Mouse (Mus musculus): ENCODE data around the gene Npas2.

The Npas2 gene

DNA sequence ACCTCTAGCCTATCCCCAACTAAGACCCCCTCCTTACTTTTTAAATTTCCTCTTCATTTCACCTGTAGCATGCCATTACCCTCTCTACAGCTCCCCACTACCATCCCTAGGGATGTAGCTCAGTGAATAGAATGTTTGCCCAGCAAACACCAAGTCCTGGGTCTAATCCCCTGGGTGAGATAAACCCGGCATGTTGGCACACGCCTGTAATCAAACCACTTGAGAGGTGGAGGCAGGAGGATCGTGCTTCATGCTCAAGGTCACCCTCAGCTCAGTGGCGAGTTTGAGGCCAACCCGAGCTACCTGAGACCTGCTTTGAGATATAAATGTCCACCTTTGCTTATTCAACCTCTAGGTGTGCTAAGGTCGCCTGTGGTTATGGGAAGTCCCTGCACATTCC is 19.5 kb downstream of the Npas2 start:
- DNase-seq (ENCODE audit: extremely low read depth, insufficient read length, low spot score): no peak

DNA sequence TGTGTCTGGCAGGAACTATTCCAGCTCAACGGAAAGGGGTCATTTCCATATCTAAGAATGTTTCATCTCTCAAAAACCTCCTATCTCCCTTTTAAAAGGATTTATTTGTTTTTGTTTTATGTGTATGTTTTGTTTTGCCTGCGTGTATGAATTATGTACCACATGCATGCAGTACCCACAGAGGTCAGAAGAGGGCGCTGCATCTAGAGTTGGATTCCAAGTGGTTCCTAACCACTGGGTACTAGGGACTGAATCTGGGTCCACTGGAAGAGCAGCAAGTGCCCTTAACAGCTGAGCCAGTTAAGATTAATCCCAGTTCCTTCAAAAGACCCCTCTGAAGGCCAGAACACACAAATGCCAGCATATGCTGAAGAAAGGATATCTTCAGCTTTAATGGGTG is 24.1 kb downstream of the Npas2 start:
- no peak for DNase-seq (ENCODE audit: extremely low read depth, insufficient read length, low spot score)

DNA sequence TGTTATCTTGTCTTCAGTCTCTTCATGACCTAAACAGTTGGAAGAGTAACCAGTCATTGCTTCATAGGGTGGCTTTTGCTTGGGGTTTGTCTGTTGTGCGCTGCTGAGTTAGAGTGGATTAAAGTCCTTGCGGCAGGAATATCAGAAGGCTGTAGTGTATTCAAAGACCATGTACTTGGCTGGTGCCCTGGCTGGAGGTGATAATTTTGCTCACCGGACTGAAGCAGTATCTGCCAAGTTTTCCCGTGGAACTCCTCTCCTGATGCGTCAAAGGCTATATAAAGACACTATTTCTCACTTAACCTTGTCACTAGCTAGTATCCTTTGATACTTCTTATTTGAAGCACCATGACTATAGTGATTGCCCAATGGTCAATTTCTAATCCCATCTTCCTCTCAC is 34.9 kb downstream of the Npas2 start:
- no peak for DNase-seq (ENCODE audit: extremely low read depth, insufficient read length, low spot score)

DNA sequence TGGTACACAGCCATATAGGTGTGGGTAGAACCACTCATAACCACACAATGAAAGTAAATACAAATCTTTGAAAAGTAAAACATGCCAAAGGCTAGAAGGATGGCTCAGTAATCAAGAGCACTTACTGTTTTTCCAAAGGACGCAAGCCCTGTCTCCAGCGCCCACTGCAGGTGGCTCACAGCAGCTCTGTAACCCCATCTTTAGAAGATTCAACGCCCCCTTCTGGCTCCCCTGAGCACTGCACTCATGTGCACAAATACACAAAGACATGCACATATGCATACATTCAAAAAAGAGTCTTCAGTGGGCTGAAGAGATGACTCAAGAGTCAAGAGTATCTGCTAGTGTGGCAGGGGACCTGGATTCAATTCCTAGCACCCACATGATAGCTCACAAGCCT is 36.5 kb downstream of the Npas2 start:
- no peak for DNase-seq (ENCODE audit: extremely low read depth, insufficient read length, low spot score)

DNA sequence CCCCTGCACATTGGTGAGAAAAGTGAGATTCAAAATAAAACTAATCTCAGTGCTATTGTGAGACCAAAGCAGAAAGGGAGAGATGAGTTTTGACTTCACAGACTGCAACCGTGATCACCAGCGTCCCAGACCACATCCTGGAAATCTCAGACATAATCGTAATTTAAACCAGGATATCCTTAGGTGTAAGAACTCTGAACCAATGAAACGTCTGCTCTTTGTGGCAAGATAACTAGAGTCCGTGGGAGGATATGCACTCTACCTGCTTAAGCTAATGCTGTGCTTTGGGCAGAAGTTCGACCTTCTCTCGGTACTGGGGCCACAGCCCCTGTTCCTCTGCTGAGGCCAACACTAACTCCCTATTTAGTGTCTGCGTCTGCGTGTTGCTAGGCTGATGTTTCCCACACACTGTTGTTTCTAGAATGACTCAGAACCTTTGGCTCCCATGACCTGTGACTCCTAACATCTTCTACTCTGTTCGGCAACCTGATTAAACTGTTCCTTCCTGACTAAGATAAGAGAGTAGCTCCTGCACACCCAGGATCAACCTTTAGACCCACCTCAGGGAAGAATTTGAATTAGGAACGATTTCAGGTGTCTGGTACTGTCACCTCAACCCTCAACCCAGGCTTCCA is 41.4 kb downstream of the Npas2 start:
- no peak for DNase-seq (ENCODE audit: extremely low read depth, insufficient read length, low spot score)

DNA sequence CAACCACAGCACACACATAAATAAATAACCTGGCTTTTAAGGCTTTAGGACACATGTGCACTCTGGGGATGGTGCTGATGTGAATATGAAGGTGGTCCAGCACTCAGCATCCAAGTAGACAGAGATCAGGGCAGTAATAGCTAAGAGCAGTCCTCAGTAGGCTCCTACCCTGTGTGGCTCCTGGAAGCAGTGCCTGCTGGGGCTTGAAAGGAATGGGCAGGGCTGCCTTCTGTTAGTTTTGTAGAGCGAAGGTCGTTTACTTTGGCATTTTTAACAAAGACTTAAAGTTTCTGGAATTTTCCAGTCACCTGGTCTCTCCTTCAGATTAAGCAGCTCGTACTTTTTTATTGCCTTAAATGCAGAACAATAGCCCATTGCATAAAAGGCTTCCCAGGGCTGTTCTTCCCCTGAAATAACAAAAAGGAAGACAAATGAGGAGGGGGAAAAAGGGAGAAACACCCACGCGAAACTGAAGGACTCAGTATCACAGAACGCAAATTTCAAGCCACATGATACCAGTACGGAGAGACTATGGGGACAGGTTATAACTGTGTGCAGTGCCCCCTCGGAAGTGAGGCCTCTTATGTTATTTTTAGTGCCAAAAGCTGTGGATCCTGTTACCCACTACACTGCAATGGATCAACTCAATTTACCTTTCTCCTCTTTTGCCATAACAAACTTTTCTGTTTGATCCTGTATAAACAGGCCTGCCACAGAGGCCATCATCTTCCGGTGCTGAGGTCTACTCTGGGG is 44.1 kb downstream of the Npas2 start:
- DNase-seq (ENCODE audit: extremely low read depth, insufficient read length, low spot score): no peak

DNA sequence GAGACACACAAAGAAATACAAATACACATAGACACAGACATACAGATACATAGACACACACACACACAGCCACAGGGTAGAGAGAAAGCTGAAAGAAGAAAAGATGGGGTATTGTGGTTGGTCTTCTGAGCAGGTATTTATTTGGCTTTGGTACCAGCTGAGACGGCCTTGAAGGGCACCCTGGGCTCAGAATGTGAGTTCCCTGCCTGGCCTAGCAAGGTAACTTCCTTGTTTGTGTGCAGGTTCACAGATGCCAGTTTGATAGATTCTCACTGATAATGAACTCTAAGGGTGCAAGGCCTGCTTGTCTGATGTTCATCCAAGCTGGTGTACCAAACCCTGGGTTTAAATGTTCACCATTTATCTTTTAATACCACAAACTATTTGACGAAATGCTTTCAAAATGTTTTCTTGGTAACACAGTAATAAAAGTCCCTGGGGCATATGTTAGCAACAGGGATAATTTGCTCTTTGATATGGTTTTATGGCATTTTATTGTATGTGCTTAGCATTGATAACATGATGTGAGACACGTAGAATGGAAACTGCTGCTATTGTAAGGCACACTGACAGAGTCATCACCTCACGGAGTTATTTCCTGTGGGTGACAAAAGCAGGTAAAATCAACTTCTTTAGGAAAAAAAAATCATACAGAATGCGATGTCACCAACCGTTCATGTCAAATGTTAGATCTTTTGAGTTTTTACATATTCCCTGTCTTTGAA is 47.5 kb downstream of the Npas2 start:
- no peak for DNase-seq (ENCODE audit: extremely low read depth, insufficient read length, low spot score)

DNA sequence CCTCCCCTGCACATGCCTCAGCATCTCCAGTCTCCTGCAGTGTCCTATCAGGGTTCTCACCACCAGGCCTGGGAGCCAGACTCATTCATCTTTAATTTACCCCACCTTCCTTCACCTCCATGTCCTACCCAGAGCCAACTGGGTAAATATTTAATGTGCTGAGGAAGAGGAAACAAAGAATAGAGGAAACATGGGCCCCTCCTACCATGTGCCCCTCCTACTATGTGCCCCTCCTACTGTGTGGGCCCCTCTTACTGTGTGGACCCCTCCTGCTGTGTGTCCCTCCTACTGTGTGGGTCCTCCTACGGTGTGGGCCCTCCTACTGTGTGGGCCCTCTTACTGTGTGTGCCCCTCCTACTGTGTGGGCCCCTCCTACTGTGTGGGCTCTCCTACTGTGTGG is 51.2 kb downstream of the Npas2 start:
- no peak for DNase-seq (ENCODE audit: extremely low read depth, insufficient read length, low spot score)

DNA sequence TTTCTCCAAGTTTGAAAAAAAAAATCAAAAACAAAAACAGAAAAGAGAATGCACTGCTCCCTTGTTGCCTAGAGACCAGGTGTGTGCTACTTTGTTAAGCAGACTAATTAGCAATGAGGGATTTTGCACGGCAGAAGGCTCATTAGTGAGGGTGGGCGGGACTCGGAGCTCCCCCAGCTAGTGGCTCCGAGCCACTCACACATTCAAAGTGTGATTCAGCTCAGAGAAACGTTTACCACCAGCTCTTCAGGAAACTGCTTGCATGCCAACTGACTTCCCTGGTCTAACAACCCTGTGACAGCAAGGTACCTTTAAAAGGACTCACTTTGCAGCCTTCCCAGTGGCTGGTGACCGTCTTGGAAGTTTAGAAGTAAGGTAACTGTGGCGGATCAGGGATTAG is 58.1 kb downstream of the Npas2 start:
- no peak for DNase-seq (ENCODE audit: extremely low read depth, insufficient read length, low spot score)

DNA sequence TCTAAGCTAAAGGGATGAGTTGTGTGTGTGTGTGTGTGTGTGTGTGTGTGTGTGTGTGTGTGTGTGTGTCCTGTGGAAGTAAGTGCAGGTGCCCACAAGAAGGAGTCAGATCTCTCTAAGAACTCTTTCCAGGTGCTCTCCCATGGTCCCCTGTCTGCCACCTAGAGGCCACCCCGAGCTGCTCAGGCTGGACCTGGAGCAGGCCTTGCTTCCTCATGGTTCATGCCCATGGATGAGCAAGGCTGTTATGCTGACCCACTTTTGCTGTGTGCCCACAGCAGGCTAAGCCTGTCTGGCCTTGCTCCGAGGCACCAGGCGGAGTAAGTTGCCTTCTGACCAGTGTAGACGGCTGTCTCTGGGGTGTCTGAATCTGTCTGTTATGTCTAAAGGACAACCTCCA is 60.2 kb downstream of the Npas2 start:
- peak; percentile 11 for DNase-seq (ENCODE audit: extremely low read depth, insufficient read length, low spot score)

DNA sequence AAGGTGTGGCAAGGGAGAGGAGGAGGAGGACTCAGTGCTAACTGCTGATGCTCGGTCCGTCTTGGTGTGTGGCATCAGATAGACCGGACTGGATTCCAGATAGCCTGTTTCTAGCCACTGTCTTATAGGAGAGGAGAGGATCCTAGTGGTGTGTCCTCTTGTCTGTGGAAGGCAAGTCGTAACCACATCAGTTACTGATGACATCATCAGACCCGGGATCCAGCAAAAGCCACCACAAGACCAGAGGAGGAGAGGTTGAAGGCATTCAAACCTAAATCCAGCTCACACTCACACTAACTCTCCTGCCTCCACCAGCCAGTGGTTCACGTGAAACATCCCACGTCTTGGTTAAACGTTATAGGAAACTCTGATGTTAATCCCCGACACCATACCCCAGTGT is 62.5 kb downstream of the Npas2 start:
- peak; percentile 64 for DNase-seq (ENCODE audit: extremely low read depth, insufficient read length, low spot score)

DNA sequence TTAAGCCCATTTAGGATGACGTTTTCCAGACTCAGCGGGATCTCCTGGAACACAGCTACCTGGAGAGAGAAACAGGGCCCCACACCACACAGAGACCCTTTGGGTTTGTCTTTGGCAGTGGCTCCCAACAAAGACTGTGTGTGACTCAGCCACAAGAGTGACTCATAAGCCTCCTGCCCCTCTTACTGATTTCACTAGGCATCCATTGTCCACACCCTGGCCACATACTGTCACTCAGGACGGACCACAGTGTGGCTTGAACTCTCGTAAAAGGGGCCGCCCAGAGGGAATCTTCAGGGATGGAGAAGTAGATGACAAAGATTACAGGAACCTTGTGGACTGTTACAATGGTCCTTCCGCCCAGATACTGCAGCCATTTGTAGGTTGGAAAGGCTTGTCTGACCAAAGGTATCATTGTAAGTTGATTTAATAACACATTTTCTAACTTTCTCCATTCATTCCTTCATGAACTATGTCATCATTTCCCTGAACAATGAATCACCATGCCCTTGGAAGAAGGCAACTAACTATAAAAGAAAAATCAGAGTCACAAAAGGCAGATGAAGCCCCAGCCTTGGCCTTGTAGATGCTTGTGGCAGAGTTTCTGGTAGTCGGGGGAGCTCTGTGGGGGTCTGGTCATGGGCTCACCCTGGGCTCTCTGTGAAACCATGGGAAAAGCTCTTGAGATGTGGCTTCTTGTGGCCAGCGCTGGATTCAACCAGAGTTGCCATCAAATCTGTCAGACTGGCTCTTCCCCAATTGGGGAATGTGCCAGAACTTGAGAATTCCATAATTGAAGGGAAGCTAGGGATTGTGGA is 63.2 kb downstream of the Npas2 start:
- peak; percentile 79 for DNase-seq (ENCODE audit: extremely low read depth, insufficient read length, low spot score)

DNA sequence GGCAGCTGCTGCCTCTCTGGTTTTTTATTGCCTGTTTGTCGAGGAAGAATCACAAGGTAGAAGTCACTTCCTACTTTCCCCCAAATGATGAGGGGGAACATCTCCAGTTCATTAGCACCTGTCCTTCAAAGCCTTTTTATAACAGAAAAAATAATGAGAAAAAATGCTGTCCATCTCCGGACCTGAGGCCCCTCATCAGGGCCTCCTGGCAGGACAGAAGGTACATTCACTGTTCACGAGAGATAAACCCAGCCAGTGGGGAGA is 63.7 kb downstream of the Npas2 start:
- DNase-seq (ENCODE audit: extremely low read depth, insufficient read length, low spot score): no peak

DNA sequence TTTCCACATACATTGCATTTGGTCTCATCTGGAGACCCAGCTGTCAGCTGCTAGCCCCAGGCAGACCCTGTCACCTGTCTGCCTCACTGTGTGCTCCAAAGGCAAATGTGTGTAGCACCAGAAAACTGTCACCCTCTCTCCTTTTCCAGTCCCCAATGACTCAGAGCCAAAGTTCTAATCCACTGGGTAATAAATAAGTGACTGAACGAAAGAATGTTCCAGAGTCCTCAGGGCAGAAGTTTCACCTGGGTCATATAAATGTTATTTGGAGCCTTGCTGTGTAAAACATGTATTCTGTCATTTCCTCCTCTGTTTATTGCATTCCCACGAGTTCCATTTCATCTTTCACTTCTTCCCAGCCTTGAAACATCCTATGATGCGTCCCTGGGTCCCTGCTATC is 66.1 kb downstream of the Npas2 start:
- no peak for DNase-seq (ENCODE audit: extremely low read depth, insufficient read length, low spot score)

DNA sequence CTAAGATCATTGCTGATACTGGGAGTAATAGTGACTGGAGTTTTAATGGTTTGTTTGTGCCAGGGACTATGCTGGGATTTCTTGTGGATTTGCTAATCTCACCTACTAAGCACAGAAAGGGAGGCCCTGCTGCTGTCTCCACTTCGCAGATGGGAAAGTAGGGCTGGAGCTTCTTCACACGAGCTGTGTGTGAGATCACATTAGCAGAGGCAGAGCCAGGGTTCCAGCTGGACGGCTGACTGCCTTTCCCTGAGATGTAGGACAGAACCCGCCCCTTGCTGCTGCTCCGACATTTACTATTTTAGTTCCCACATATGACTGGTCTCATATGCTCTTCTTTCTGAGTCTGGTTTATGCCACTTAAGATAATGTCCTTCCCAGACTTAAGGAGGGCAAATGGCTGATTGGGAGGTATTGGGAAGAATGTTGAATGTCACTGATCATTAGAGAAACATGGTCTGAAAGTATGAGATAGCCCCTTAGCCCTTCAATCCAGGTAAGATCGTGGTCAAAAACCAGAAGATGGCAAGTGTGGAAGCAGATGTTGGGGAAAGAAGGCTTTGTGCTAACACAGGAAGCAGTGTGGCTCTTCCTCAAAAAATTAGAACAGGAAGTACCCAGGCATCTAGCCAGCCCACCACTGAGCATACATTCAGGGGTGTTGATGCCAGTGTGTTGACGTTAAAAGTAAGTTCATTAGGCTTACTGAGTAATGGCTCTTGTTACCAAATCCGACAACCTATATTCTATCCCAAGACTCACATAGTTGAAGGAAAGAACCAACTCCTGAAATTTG is 66.8 kb downstream of the Npas2 start:
- DNase-seq (ENCODE audit: extremely low read depth, insufficient read length, low spot score): no peak

DNA sequence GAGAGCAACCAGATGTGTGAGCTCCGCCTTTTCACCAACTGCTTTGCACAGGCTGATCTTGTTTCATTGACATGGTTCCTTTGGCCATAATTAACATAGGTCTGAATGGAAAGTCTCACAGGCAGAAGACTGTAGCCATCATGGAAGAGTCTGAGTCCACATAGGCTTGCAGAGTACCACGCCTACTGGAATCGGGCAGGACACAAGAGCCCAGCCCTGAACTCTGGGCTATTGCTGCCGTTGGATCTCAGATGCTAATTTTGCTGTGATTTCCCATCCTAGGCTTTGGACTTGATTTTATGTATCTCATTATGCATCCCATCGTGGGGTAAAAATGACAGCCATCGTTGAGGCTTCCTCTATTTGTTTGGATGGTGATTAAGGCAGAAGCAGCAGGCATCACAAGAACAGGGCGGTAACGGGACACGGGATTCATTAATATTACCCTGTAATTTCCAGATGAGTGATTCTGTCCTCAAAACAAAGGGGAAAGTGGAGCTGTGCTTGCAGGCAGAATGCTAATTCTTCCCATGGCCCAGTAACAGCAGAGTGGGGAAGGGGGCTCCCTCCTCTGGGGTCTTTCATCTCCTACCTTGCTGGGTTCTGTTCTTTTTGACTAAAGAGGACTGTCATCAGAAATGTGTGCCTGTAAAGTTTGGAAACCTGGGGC is 73.4 kb downstream of the Npas2 start:
- no peak for DNase-seq (ENCODE audit: extremely low read depth, insufficient read length, low spot score)

DNA sequence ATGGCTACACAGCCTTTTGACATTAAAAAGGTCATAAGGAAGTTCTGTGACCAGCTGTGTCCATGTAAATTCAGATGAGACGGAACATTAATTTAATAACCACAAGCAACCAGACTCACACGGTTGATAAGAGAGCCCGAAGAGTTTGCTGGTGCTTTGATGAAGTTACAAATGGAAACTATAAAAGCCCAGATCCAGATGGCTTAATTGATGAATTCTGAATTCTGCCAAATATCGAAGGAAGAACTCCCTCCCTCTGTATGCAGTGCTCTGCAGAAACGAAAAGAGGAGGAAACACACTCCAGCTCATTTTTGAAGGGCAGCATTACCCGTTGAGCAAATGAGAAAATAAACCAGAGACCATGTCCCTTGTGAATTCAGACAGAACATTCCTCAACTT is 79.4 kb downstream of the Npas2 start:
- no peak for DNase-seq (ENCODE audit: extremely low read depth, insufficient read length, low spot score)

DNA sequence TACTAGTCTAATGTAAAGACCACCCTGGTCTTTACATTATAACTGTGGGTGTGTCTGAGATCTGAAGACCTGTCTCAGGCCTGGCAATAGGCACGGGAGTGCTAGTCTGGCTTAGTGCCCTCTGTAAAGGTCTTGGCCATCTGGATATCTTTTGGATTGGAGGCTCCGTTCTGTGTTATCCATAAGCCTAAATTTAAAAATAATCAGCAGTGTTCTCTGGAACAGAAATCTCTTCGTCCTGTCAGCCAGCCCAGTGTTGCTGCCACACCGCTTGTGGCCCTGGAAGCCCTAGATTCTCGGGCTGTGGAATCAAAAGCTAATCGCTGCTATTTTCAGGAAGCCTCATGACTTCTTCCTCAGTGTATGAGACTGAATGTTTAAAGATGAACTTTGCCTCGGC is 86.9 kb downstream of the Npas2 start:
- DNase-seq (ENCODE audit: extremely low read depth, insufficient read length, low spot score): no peak

DNA sequence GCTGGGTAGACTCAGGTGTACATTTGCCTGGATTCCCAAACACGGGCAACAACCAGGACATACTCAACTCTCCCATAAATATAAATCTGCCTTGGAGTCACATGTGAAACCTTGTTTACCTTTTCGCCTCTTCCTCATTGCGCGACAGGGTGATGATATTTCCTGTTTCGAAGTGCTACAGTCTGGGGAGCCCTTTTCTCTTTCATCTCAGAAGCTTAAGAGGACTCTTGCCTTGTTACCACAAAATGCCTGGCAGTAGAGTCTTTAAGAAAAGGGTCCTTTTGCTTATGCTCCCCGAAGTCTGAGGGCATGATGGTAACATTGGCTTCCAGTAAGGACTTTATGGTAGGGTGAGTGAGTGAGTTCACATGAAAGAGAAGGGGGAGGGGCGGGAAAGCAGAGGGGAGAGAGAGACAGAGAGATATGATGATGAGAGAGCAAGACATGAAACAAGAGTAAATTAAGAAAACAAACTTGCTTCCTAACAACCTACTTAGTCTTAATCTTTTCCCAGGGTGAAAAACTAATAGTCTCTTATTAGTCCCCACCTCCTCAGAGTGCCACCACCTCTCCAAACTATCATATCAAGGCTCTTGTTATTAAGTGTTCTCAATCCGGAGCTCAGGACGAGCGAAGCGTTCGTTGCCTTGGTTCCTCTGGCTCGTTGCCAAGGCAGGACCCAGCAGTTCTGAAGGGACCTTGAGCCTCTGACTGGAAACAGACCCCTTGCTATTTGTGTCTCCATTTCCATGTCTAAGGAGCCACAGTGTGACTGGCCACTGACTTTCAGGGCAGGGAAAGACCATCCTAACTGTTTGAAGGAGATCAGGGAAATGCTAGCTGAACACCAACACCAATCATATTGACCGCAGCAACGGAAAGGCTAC is 87.7 kb downstream of the Npas2 start:
- DNase-seq (ENCODE audit: extremely low read depth, insufficient read length, low spot score): peak; percentile 62

Data from 3134 (cell line).